11 mouse cellular contexts compared by ENCODE assay signal in genomic region chrX:166271489-166271888, GRCm38 (mm10). TPM values are rescaled to one million over a fixed set of nuclear protein-coding genes. Genes with fewer than 3 reads are reported as not detected.
DNase-seq lines count a peak whose midpoint lies in the region; ATAC-seq lines count a peak whose summit lies in the region.
"Had no signal": no experiment of that assay in that cellular context is flagged by ENCODE, and none has a peak within 500 bp of the region (broad histone marks: within the 10 kb centered on the region; RNA-seq: fewer than 3 reads in every experiment).

No protein-coding gene starts in this region.

- no peaks in the 10 kb centered on the region for H3K9me3 ChIP-seq in neural tube, embryonic 11.5 days (ENCODE audit: control insufficient read depth, low read length)
- H3K9me3 ChIP-seq in hindbrain, embryonic 13.5 days: no peaks in the 10 kb centered on the region
- H3K9me3 ChIP-seq in neural tube, embryonic 14.5 days (ENCODE audit: control insufficient read depth, low read length): no peaks in the 10 kb centered on the region
- H3K9me3 ChIP-seq in liver, embryonic 11.5 days (ENCODE audit: control insufficient read depth, low read length): no peaks in the 10 kb centered on the region

- DNase-seq in cerebellum, adult 9-11 months: peak; percentile 12
- peak; percentile 21 for DNase-seq in neural tube, embryonic 11.5 days (ENCODE audit: low spot score)
- no peak for DNase-seq in neural tube, embryonic 10.5 days (ENCODE audit: extremely low spot score, low spot score)
- no peak for DNase-seq in liver, embryonic 11.5 days (ENCODE audit: low spot score)
- no peak for DNase-seq in spleen, postnatal 36 days (ENCODE audit: low spot score in 2 of 2)
- DNase-seq: cerebellum, adult 11 months; heart, postnatal 4 days; right cerebral cortex, postnatal 4 days had no signal

- ATAC-seq in cerebellum, adult (ENCODE audit: insufficient number of reproducible peaks, low FRiP score, low TSS enrichment): no peak
- ATAC-seq in neural tube, embryonic 11.5 days (ENCODE audit: insufficient read depth, low FRiP score, low TSS enrichment): peak; percentile 72; the same call in 1 of the 2 replicates
- peak; percentile 71 for ATAC-seq in hindbrain, embryonic 13.5 days (ENCODE audit: low FRiP score)
- peak; percentile 70; the same call in 1 of the 2 replicates for ATAC-seq in neural tube, embryonic 14.5 days (ENCODE audit: low read depth)
- ATAC-seq in liver, embryonic 11.5 days (replicated peaks; ENCODE audit: low FRiP score): no peak

- H3K4me2 ChIP-seq in neural tube, embryonic 11.5 days (ENCODE audit: low read depth): no peak overlapping the region
- no peak overlapping the region for H3K4me2 ChIP-seq in hindbrain, embryonic 13.5 days
- H3K4me2 ChIP-seq in neural tube, embryonic 14.5 days (ENCODE audit: low read depth, low read length): no peak overlapping the region
- H3K4me2 ChIP-seq in liver, embryonic 11.5 days: no peak overlapping the region

- no peaks in the 10 kb centered on the region for H3K4me1 ChIP-seq in neural tube, embryonic 11.5 days (ENCODE audit: control insufficient read depth, insufficient read depth, low read length)
- peaks cover 11% of the 10 kb centered on the region; the same call in 1 of the 2 replicates for H3K4me1 ChIP-seq in hindbrain, embryonic 13.5 days (replicated peaks)
- H3K4me1 ChIP-seq in neural tube, embryonic 14.5 days (ENCODE audit: control insufficient read depth, insufficient read depth, low read length): no peaks in the 10 kb centered on the region
- H3K4me1 ChIP-seq in liver, embryonic 11.5 days (replicated peaks; ENCODE audit: control insufficient read depth, insufficient read depth, low read length): no peaks in the 10 kb centered on the region

- no peak overlapping the region for H3K9ac ChIP-seq in neural tube, embryonic 11.5 days (ENCODE audit: low read length)
- no peak overlapping the region for H3K9ac ChIP-seq in hindbrain, embryonic 13.5 days
- no peak overlapping the region for H3K9ac ChIP-seq in neural tube, embryonic 14.5 days (replicated peaks; ENCODE audit: low read depth, low read length)
- no peak overlapping the region for H3K9ac ChIP-seq in liver, embryonic 11.5 days (ENCODE audit: low read depth, low read length)

- H3K4me3 ChIP-seq in neural tube, embryonic 11.5 days (ENCODE audit: low read depth, low read length): no peak overlapping the region
- H3K4me3 ChIP-seq in hindbrain, embryonic 13.5 days: no peak overlapping the region
- no peak overlapping the region for H3K4me3 ChIP-seq in neural tube, embryonic 14.5 days (ENCODE audit: low read depth, low read length)
- no peak overlapping the region for H3K4me3 ChIP-seq in liver, embryonic 11.5 days (ENCODE audit: low read depth, low read length)

- no peaks in the 10 kb centered on the region for H3K36me3 ChIP-seq in neural tube, embryonic 11.5 days (ENCODE audit: control insufficient read depth, insufficient read depth, low read length)
- no peaks in the 10 kb centered on the region for H3K36me3 ChIP-seq in hindbrain, embryonic 13.5 days
- H3K36me3 ChIP-seq in neural tube, embryonic 14.5 days (ENCODE audit: control insufficient read depth, insufficient read depth, low read length): no peaks in the 10 kb centered on the region
- H3K36me3 ChIP-seq in liver, embryonic 11.5 days (ENCODE audit: control insufficient read depth, insufficient read depth, low read length): no peaks in the 10 kb centered on the region

- H3K27me3 ChIP-seq in neural tube, embryonic 11.5 days (ENCODE audit: control insufficient read depth, insufficient read depth, low read length): no peaks in the 10 kb centered on the region; the same call in 1 of the 2 replicates
- no peaks in the 10 kb centered on the region for H3K27me3 ChIP-seq in hindbrain, embryonic 13.5 days
- no peaks in the 10 kb centered on the region for H3K27me3 ChIP-seq in neural tube, embryonic 14.5 days (ENCODE audit: control insufficient read depth, insufficient read depth, low read length)
- H3K27me3 ChIP-seq in liver, embryonic 11.5 days (replicated peaks; ENCODE audit: control insufficient read depth, insufficient read depth, low read length): no peaks in the 10 kb centered on the region

- WGBS in neural tube, embryonic 11.5 days: 58% methylated on average over 1 of the region's 1 CpGs
- 6% methylated on average over 1 of the region's 1 CpGs for WGBS in hindbrain, embryonic 13.5 days
- WGBS in neural tube, embryonic 14.5 days: 46% methylated on average over 1 of the region's 1 CpGs
- 70% methylated on average over 1 of the region's 1 CpGs for WGBS in liver, embryonic 11.5 days

- no peak overlapping the region for H3K27ac ChIP-seq in neural tube, embryonic 11.5 days (ENCODE audit: low read depth, low read length)
- H3K27ac ChIP-seq in hindbrain, embryonic 13.5 days: peak overlapping the region; percentile 74
- H3K27ac ChIP-seq in neural tube, embryonic 14.5 days (ENCODE audit: low read depth, low read length): peak overlapping the region; percentile 55; the same call in 1 of the 2 replicates
- H3K27ac ChIP-seq in liver, embryonic 11.5 days (ENCODE audit: low read depth, low read length): no peak overlapping the region

RNA-seq across cellular contexts. Expression of gene Gpm6b, which starts 32.8 kb away (rescaled TPM):
- 107 and 112 TPM in 2 replicates for polyA plus RNA-seq in neural tube, embryonic 11.5 days (2014; fragmentation: Nextera tagmentation; extraction: Ambion mirVana)
- 264 and 282 TPM in 2 replicates for polyA plus RNA-seq in hindbrain, embryonic 13.5 days (2015; fragmentation: Nextera tagmentation; extraction: Ambion mirVana)
- 263 and 279 TPM in 2 replicates for polyA plus RNA-seq in neural tube, embryonic 14.5 days (2014; fragmentation: Nextera tagmentation; extraction: Ambion mirVana)
- 4.5 and 5.1 TPM in 2 replicates for polyA plus RNA-seq in liver, embryonic 11.5 days (2014; fragmentation: Nextera tagmentation; extraction: Ambion mirVana)

Comparison
In these comparisons a context has a peak if more than half of its experiments do, and no peak if none do; other contexts are left out.
1. DNase-seq: peak in cerebellum, adult 9-11 months (single experiment) and neural tube, embryonic 11.5 days (single experiment); none in neural tube, embryonic 10.5 days (single experiment), liver, embryonic 11.5 days (single experiment) and spleen, postnatal 36 days (0 of 2).
2. H3K27ac ChIP-seq: peak in hindbrain, embryonic 13.5 days (single experiment) and neural tube, embryonic 14.5 days (single experiment); none in neural tube, embryonic 11.5 days (single experiment) and liver, embryonic 11.5 days (single experiment).
3. ATAC-seq: peak in neural tube, embryonic 11.5 days (single experiment), hindbrain, embryonic 13.5 days (single experiment) and neural tube, embryonic 14.5 days (single experiment); none in cerebellum, adult (single experiment) and liver, embryonic 11.5 days (single experiment).
4. RNA of gene Gpm6b, which starts 32.8 kb away (polyA plus RNA-seq): 264 to 282 TPM in hindbrain, embryonic 13.5 days, 263 to 279 TPM in neural tube, embryonic 14.5 days and 107 to 112 TPM in neural tube, embryonic 11.5 days; 4.5 to 5.1 TPM in liver, embryonic 11.5 days; every median in the first group is over 10 times any median in the second.